Mouse (Mus musculus) embryo, embryonic 11 days (tissue): ENCODE data around the gene Tctex1d1.

Experiments
- DNase-seq: peaks from one replicate; pipeline ENCODE4 v3.0.0-alpha.2; 2015

The Tctex1d1 gene

DNA sequence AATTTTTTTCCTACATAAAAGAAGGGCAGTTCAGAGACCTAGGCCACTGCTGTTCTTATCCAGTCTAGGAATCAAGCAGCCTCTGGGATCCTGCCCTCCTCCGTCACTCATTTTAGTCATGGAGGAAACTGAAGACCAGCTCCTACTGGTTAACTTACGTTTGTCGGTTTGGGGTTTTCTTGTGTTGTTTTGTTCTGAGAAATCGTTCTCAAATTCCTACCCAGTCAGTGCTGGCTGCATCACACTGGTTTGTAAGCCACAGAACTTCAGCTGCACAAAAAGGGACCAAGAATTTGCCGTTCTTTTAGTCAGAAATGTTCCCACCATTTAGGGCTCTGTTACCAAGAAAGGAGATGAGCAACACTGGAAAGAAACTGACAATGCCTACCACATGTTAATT lies 11.0 kb downstream of the Tctex1d1 start:
- DNase-seq, result no peak

DNA sequence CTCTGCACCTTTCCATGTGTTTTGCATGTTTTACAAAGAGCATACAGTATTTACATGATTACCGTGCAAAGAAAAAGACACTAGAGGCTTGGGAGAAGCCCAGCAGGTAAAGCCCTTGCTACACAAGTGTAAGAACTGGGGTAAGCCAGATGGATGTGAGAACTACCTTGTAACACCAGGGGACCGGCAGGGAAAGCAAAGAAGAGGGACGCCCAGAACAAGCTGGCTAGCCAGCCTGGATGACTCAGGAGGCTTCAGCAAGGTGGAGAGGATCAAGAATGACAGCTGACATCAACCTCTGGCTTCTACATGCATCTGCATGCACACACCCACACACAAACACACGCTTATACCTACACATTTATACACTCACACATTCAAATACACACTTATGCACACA lies 11.6 kb downstream of the Tctex1d1 start:
- no peak for DNase-seq

DNA sequence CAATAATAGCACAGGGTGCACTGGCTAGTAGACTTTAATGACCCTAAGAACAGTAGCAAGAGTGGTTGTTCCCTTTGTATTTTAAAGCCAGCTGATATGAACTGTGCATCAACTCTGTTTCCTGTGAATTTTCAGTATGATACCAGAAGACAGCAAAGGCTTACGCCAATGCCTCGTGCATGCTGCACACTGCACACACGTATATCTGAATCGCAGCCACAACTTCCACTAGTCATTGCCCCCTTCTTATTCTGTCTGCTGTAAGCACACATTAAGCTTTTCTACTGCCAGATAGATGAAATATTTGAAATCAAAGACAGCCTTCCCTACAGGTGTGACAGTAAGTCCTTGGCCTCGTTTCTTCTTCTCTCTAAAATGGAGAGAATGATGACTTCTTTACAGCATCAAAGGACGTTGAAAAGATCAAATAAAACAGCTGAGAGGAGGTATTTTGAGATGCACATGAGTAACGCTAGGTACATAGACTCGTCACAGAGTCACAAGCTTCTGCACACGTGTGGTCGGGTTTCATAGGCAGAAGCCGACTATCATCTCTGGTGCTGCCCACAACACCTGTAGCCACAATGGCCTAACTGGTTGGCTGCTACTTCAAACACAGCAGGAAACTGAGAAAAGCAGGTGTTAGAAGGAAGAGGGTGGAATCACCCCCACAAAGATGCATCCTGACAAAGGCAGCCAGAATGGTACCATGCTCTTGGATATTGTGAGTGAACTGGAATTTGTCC lies 12.4 kb downstream of the Tctex1d1 start:
- no peak for DNase-seq

DNA sequence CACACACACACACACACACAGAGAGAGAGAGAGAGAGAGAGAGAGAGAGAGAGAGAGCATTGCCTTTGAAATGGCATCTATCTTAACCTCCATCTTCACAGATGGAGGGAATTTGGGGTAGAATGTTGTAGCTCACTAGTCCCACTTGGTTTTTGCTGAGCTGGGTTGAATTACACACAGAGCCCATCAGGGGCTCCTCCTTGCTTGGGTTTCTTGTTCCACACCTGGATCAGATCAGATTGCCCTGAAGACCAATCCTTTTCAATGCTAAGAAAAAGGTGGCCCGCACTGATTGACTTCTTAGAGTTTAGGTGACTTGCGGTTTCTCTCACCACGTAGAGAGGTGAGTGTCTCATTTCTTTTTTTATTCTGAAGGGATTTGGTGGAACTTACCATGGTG lies 13.3 kb downstream of the Tctex1d1 start:
- DNase-seq, result no peak

DNA sequence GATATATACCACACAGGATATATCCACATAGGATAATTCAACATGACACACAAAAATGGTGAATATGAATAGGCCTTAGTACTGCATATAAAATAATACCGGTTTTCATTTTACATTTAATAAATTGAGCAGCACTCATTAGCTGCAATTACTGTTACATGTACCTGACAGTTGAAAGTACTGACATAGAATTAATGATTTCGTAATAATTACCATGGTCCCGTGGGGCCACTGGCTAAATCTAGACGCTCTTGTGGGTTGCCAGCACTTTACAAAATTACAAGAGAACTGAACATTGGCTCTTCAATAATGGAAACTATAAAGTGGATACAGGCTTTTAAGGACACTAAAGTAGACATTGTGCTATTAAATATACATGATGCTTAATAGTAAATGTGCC lies 26.3 kb downstream of the Tctex1d1 start:
- no peak for DNase-seq

DNA sequence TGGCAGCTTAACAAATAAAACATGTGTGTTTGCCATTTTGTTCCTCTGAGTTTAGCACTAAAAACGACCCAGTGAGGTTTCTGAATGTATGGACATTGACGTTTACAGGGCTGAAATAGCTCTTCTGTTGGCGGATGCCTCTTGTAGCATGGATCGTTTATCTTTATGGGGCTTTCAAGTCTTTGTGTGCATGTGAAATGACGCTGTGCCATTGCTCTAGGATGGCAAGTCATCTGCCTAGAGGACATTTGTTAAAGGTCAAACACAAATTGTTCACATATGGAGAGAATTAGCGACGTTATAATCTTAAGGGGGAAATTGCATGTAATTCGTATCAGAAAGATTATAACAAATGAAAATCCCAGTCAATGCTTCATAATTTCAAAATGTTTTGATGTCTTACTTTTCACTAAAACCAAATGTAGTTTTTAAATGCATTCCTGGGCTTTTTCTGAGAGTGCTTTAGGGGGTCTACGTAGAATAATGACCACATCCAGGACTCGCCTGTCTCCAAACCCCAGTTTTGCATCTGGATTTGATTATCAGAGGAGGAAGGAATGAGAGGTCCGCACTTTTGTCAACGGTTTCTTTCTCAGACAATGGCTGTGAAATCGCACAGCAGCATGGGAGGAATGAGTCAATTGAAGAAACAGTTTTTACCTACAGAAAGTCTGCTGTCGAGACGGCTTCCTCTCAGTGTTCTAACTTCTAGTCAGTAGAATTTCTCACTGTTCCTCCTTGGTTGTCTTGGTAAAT lies 27.0 kb downstream of the Tctex1d1 start:
- DNase-seq, result peak; percentile 81

DNA sequence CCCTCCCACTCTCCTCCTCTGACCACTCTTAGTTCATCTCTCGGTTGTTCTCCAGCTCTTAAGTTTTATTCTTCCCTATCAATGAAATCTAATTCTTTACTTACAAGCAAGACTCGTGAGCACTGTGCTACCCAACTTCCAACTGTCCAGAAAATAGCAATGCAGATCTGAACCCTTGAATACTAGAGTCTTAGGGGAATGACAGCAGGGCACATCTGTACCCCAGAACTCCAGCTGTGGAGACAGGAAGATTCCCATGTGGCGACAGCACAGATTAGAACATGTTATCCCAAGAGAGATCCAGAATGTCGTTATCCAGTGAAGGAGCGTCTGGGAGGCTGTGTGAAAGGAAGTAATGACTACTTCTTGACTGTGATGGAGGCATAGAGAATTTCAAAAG lies 27.9 kb downstream of the Tctex1d1 start:
- DNase-seq, result no peak

DNA sequence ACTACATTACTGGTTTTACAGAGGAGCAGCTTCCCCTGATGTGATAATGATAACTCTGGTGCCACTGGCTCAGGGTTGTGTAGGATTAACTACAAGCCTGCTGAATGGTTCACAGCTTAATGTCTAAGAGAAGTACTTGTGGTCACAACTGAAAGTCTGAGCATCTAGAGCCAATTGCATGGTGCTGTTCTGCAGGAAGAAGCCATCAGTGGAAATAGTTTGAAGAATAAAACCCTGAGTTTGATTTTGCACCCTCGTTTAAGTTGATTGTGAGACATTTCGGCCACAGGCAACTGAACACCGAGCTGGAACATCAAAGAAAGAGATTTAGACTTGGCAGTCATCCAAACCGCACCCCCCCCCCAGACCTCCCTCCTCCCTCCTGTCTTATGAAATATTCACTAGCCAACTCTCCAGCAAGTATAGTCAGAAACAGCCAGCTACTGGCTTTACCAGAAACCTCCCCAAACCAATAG lies 28.6 kb downstream of the Tctex1d1 start:
- peak; percentile 31 for DNase-seq

DNA sequence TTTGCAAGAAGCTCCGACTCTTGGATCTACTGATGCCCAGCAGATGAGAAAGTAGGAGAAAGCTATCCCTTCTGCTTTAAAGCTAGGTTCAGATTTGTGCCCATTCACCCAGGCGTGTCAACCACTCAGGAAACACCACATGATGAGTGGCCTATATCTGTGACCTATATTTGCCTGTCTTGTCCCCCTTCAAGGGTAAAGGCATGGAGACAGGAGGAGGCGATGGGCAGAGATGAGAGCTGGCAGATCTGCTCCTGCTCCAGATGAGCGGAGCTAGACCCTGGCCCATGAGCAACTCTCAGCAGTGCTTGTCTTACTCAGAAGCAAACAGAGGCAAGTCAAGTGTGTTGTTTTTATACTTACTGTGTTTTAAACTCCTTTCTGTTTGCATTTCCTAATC lies 32.3 kb downstream of the Tctex1d1 start:
- no peak for DNase-seq

DNA sequence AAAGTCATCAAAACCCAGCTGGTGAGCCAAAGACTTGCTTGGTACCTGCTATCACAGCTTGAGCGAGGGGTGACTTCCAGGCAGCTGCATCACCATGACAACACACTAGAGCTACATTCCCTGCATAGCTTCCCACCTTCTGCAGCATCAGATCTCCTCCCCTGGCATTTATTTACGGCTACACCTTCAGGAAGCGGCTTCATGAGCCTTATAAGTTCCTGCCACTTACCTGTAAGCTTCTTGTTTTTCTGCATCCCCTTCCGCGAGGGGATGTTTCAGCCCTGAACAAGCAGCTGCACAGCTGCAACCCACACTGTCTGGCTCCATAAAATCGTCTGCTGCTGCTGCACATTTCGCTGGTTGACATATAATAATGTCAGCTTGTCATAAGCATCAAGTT lies 33.4 kb downstream of the Tctex1d1 start:
- DNase-seq, result peak; percentile 44

DNA sequence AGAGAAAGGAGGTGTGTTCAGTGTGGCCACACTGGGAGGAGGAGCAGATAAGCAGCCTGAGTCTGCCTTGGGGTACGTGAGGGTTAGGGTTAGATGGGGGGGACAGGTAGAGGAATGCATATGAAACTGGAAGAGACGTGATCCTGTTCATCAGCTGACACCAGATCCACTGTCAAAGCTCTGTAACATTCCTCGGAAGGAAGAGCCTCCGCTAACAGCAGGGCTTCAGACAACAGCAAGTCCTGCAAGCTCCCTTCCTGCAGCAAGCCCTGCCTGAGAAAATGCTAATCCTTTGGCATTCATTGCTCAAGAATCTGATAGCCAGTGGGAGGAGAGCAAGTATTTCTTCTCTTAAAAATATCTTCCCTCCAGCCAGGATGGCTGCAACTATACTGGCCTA lies 35.1 kb downstream of the Tctex1d1 start:
- peak; percentile 49 for DNase-seq

DNA sequence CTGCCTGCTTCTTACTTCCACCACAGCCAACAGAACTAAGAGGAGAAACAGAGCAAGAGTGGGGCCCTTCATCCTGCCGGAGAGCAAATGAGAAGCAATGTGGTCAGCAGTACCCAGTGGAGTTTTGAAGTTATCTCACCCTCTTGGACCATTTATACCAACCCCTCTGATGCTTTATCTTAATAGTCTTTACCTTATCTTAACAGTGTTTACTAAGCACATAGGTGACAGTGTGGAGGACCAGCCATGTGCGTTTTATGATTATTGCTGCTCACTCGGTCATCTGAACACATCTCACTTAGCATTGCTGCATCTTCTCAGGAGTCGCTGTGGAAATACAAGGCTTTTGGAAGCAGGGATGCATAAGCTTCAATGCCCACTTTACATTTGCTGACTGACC lies 48.2 kb downstream of the Tctex1d1 start, which contains the start of gene Insl5:
Gene Insl5, minus strand, starts transcription at position 222 of the 400 bp plus-strand sequence.
- DNase-seq, result no peak

DNA sequence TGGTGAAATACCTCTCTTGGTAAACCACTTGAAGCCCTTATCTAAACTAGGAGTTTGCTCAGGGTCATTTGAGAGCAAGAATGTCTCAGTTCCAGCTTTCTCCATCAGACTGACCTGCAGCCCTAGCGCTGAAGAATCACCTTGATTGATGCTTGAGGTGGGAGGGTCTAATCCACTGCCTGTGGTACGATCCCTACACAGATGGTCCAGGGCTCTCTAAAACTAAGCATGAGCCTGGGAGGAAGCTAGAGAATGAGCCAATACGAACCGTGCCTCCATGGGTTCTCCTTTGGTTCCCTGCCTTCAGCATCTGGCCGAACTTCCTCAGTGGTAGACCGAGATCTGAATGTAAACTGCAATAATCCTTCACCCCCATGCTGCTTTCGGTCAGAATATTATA lies 49.3 kb downstream of the Tctex1d1 start:
- no peak for DNase-seq

DNA sequence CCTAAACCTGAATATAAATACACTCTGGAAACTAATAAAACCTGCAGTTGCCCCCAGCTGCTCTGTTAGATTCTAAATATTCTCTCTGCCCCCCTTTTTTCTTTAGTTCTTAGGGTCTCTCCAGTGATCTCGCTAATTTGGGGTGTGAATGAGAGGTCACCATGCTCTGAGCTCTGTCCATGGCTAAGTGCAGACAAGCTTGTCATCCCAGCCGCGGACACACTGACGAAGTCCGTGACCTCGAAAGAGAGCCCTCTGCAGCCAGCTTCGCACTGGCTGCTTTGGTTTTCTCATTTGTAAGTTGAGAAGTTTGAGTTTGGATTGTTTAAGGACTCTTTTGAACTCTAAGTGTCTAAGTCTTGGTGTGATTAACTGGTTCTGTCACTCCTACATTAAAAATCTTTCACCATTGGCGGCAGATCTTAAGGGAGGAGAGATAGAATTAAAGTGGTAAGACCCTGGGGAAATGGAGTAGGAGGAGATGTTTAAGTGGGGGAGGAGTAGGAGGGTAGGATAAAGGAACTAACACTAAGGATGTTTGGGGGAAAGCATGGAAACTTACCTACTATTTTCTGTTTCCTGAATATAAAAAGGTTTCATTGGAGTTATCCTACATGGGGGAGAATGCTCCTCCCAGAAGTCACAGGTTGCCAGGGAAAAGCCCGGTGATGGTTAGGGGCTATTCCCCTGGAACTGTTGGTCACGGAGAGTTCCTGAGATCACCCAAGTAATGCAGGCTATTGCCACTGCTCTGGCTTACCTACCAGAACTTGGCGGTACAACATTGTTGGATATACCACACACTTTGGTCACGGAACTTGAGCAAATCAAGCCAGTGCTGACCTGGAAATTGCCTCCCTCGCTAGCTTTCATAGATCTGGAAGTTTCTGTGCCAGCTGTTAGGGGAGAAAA lies 50.0 kb downstream of the Tctex1d1 start:
- peak; percentile 27 for DNase-seq

DNA sequence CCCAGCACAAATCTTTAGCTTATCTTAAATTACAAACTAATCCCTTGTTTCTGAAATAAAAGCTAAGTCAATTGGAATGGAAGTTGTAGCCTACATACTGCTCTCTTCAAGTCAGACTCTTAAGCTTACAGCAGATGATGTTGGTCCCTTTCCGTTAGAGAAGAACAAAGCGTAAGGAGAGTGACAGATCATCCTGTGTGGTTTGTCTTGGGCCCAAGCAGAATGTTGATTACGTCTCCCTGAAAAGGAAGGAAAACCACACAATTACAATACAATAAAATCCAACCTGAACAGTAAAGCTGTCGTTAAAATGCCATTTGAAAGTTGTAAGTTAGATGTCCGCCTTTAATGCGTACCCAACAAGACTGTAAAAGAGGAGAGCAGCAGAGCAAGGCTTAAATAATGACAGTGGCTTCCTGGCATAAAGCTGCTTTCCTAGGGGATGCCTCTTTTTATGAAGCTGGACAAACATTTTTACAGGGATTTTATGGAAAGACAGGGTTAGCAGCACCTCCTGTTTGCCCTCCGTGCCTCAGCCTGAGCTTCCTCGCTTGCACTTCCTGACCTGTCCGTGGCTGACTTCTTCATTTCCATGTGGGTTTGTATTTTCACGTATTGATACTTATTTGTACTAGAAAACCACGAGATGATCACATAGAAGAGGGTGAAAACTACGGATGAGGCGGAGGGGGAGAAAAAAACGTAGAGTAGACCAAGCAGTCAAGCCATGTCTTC lies 60.9 kb downstream of the Tctex1d1 start:
- no peak for DNase-seq

DNA sequence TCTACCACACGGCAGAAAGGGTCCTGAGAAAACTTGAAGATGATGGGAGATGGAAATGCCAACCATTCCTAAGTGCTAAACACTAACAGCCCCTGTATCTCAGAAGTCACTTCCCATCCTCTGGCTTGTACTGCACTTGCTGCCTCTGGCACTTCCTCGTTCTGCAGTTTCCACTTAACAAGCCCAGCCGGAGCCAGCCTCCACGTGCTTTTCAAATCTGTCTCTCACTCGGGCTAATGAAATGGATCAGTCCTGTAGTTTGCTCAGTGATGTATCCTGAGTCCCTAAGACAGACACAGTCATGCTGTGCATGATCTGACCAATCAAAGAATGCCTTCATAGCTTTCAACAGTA lies 61.4 kb downstream of the Tctex1d1 start:
- DNase-seq, result no peak

DNA sequence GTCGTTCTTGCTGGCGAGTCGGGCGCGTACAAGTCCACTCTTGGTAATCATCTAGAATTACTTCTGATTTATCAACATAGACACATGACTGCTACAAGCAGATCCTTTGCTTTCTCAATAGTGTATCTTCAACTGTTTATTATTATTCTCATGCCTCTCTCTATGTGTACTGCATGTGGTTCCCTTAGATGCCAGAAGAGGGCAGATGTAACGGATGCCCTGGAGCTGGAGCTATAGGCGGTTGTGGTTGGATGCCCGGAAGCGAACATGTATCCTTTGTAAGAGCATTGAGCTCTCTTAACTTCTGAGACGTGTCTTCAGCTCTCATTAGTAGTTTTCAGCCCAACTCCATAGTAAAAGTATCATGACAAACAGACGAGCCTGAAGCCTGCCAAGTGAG lies 64.6 kb downstream of the Tctex1d1 start:
- DNase-seq, result no peak

DNA sequence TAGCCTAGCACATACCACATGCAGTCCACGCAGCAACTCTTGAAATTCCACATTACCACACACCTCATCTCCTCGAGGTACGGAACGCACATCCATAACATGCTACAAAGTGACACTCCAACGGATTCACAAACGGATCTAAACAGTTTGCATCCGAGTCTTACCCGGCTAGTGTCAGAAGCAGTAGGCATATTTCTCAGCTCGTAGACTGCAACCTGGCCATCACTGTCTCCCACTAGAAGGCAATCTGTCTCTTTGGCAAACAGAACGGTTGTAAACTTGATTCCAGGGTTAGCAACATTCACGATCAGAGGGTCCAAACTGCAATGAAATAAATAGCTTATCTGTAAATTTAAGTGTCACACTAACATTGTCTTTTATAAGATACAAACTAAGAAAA lies 69.6 kb downstream of the Tctex1d1 start:
- no peak for DNase-seq
